Mouse (Mus musculus): ENCODE data around the gene Dag1.
A peak's percentile ranks its signal among the peaks of the same experiment; 100 is the strongest.
"Not testable (repeated sequence)": the region's sequence is repeated elsewhere in the genome, so short reads cannot be mapped to it uniquely, and the experiment has no call there.

Gene Dag1

DNA sequence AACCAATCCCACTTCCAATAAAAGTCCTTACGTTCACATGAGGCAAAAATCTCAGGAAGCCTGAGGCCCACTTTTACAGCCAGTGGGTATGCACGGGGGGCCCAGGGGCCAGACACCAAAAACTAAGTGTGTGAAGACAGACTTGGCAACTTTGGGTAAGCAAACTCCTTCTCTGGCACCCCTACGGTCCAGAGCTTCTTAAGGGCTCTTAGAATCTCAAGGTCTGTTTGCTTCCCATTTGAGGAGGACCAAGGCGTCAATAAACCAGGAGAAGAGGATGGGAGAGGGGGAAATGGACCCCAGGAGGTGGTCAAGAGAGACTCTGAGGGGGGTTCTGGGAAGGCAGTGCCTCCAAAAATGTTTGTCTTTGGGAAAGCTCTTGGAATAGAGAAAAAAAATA, 9.7 kb upstream of the Dag1 start:
- no peak for DNase-seq

DNA sequence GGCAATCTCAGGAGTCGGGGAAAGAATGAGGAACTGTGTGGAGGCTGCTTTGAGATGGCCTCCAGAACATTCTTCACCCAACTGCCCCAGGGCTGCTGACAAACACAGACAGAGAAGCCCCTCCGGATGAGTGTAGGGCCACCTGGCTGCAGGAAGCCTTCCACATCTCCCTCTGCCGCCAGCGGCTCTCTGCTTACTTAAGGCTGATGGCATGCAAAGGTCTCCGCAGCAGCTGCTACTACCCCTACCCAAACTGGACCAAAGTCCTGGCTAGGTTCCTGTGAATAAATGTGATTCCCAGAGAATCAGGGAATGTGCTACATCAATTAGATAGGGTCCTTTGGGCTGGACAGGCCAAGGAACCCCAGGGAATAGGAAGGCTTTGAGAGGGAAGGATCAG, 8.9 kb upstream of the Dag1 start:
- DNase-seq: no peak

DNA sequence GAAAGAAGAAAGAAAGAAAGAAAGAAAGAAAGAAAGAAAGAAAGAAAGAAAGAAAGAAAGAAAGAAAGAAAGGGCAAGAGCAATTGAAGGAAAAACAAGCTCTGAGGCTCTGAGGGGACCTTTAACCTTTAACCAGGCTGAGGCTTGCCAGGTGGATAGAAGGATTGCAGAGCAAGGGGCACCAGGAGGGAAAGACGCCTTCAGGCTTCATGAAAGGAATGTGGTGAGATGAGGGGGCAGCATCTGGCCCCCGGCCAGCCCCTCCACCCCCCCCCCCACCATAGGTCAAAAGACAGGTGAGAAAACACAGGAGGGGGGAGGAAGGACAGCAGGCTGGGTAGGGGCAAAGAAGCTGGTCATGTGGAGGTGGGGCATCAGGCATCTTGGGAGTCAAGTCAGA, 8.2 kb upstream of the Dag1 start:
- DNase-seq: no peak

DNA sequence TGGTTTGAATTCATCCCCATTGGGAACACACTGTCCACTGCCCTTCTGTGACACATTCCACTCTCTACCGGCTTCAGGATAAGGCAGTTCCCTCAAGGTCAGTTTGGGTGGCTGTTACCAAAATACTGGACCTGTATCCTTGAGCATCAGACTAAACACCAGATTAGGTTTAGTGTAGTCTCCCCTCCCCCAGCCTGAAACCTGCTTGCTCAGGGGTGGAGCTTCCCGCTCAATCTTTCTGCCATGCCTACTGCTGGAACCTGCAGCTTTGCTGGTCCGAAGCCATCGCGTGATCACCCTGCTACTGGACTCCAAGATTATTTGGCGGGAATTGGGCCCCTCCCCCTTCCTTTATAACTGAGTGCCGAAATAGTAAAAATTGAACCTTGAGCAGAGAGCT, 4.9 kb upstream of the Dag1 start:
- DNase-seq: not testable (repeated sequence)

DNA sequence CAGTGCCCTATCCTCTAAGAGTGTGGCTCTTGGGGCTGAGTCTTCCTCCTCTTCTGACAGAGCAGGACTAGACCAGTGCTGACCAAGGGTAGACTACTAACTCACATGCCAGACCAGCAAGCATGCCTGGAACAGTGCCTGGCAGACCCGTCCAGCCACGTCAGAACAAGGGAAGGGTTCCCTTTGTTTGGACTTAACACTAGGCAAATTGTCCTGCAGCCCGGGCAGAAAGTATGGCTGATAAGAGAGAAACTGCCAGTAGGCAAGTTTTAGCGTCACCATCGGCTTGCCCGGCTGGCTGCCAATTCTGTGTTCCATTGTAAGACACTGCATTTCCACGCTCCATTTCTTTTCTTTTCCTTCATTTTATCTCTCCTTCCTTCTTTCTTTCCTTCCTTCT, 3.9 kb upstream of the Dag1 start:
- no peak for DNase-seq

DNA sequence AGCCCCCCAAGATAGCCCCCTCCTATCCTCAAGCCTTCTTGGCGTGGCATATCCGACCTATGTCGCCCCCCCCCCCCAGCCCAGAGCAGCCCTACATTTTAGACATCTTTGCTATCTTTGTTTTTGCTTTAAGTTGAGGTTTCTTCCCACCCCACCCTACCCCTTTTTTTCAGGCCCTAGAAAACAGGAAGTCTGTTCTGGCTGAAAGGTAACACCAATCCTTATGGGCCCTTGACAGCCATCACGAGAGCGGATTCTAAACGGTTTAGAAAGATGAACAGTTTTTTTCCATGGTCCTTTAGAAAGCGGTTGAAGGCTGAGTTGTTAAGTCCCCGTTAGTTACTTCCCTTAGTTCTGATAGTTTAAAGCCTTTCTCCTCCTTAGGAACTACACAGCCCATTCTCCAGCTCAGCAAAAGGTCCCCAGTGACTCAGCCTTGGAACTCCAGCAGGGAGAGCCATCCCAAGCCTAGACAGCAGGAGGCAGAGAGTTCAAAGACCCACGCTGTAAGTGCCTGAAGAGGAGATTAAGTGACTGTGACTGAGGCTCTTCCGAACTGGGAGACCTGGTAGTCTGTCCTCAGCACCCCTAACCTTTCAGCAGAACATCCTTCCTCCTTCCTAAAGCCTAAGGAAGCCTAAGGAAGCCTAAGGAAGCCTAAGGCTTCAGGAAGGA, 2.6 kb upstream of the Dag1 start:
- DNase-seq: peak; percentile 21 to 35

DNA sequence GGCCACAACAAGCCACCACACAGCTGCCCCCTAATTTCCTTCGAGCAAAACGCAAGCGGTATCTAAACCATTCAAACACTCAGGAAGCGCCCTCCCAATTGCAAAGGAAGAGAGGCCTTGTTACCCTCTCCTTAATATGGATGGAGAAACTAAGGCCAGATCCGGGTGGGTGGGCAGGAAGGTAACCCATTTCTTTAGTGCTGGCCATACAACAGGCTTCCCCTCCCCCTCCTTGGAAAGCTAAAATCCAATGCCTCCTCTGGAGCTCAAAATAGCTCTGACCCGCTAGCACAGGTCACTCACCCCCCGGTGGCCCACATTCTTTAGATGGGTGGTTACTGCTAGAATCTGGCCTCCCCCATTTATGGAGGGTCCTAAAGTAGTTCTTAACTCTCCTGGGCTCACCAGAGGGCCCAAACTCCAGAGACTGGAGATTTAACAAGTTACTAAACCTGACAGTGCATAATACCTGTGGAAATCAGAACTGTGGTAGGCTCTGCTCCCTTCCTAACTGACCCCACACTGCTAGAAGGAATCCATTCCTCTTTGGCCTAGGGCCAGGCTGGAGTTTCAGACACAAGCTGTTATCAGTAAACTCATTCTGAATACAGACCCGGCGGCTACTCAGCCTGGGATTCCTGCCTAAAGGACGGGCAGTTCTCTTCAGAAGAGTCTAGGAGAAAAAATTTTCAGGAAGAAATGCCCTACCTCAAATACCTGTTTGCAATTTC, 598 bp upstream of the Dag1 start:
- DNase-seq: no peak

DNA sequence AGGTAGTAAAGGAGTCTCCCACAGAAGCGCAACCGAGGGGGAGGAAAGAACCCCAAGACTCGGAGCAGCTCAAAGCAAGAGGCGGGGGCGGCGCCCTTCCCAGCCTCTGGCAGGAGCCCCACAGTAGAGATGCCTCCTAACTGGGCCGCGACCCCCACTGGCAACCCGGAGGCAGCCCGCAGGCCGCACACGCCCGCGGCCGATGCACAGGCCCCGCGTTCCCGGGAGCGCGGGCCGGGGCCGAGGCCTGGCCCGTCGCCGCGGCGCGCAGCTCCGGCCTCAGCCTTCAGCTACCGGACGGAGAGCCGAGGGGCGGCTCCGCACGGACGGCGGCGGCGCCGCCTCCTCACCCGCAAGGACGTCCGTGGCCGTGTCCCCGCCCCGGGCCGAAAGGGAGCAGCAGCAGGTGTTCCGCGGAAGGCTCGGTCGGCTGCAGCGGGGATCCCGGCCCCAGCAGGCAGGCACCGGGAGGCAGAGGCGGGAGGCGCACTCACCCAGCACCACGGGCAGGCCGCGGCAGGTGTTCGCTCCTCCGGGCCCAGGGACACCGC, 552 bp downstream of the Dag1 start:
- DNase-seq: no peak

DNA sequence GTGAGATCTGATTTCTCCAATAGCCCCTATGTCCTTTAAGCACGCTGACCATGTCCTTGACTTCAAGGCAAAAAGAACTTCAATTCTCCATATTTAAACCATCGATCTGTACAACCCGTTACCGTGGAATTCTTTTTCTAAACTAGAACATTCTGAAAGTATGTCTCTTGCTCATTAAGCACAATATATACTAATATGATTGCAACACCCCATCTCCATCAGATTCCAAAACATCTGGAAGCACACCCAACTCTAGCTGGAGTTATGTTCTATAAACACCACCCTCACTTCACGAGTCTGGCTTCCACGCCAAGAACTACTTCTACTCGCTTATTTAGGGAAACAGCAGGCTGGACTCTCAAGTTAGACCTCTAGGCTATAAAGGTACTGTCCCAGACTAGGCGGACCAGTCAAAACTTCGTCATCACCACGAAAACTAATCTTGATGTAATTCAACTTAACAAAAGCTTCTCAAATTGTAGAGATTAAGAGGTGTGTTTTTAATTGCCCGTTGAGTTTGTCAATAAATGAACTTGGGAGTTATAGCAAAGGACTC, 1.2 kb downstream of the Dag1 start:
- DNase-seq: peak in 1 of 2 experiments; percentile 19

DNA sequence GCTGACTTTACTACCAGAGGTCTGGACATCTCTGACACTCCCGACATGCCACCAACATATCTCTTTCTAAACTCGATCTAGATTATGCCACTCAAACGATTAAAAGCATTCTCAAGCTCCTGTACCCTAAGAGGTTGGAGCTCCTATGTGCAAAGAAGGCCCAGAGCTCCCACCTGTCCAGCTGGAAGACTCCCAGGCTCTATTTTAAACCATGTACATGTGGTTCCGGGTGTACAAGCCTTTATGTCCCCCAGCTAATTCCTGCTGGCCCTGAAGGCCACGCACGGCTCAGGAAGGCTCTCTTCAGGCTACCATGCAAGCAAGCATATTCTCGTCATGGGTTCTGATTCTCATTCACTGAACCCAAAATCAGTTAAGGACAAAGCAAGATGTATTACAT, 1.9 kb downstream of the Dag1 start:
- DNase-seq: no peak

DNA sequence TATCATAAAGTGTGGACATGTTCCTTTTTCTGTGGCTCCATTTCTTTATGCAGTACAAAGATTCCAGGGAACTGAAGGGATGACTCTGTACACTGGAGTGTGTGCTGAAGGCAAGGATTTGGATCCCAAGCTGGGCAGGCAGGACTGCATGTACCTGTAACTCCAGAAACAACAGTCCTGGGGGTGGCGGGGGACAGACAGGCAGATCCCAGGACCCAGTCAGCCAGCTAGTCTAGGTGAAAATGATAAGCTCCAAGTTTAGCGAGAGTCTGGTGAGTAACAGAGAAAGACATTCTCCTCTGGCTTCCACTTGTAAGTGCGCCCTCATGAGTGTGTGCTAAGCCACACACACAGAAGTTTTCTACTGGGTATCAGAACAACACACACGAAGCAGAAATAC, 3.2 kb downstream of the Dag1 start:
- DNase-seq: no peak

DNA sequence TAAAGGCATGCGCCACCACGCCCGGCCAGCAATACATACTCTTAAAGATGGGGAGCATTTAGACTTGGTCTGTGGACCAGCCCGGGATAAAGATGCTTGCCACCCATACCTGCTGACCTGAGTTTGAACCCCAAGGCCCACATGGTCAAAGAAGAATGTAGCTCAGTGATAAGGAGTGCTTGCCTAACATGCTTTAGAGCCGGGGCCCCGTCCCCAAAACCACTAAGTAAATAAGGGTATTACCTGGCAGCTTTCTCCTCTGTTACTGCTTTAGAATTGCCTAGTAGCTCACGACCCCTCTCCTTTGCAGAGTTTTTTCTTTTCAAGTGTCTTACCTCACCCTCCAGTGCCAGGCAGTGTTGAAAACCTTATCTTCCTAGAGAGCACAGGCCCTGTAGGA, 11.0 kb downstream of the Dag1 start:
- no peak for DNase-seq

DNA sequence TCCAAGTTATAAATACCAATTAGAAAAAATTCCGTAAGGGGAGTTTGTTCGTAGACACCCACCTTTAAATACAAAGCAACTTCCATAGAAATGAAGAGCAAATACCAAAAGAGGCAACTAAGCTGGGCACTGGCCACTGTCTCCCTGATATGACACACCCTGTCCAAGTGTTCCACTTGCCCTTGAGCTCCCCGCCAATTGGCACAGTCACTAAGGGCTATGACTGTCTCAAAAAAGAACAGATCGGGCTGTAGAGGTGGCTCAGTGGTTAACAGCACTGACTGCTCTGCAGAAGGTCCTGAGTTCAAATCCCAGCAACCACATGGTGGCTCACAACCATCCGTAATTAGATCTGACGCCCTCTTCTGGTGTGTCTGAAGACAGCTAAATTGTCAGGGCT, 11.9 kb downstream of the Dag1 start:
- no peak for DNase-seq

DNA sequence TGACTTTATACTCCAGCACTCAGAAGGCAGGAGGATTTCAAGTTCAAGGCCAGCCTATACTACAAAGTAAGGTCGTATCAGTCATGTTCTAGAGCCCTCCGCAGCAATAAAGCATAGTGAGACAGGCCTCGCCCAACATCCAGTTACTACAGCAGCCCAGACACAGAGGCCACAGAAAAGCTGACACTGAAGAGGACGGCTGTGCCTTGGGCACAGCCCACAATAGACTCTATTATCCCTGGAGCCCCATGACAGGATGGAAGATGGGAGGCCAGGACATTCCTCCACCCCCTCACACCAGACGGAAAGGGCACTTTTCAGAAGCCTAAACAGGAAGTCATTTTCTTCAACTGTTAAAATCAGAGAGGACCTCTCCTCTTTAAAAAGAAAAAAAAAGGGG, 14.8 kb downstream of the Dag1 start:
- DNase-seq: no peak

DNA sequence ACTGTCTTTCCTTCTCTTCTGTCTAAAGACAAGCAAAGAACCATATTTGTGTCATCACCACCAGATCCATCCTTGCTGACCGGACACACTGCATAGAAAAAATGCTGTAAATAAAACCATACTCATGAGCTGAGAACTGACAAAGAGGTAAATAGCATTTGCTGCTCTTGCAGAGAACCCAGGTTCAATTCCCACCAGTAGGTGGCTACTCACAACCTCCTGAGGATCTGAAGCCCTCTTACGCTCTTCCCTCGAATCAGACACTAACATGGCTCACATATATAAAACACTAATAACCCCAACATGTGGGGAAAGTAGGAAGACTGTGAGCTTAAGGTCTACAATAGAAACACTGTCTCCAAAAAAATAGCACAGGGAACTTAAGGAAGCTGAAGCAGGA, 18.8 kb downstream of the Dag1 start:
- DNase-seq: no peak

DNA sequence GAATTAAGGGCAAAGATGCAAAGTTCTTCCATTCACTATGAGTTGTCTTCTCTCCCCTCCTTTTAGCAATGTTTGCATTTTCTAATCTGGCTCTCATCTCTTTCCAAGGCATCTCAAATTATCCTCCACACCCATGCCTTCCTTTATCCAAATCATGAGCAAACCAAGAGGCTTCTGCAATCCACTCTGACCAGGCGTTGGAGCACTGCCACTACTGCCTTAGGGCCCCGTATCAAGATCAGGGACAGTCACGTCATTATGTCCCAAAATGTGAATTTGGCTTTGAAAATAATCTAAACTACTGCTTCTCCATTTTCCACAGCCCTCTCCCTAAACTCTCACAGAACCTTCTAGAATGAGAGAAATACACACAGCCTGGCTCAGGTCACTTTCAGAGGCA, 19.2 kb downstream of the Dag1 start:
- DNase-seq: no peak

DNA sequence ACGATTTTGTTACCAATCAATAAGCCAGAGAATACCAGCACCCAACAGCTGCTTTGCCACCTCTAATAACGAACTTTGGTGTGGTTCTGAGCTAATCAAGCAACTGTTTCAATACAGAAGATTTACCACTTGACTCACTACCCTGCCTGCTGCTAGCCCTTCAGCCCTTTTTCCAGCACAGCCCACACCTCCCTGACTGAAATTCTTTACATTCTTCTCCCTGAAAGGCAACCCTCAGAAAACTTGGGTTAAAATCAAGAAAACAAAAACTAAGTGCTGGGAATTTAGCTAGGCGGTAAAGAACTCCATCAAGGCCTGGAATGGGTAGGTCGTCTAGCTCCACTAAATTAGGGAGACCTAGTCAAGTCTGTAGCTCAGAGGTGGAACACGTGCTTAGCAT, 23.8 kb downstream of the Dag1 start:
- no peak for DNase-seq

DNA sequence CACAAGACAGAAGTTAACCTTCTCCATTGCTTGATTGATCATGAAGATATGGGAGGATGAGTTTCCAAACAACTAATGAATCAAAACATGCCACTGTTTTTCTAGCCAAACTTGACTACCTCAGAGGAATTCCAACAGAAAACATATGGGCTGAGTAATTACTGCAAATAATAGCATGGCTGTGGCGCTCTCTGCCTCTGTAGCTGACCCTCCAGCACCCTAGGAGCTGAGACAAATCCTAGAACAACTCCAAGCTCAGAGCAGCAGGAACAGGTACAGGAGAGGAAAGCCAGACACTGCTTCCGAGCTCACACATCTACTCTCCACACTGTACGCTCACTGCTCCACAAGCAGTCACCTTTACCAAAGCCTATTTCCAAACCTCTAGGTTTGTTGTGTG, 24.9 kb downstream of the Dag1 start:
- no peak for DNase-seq

DNA sequence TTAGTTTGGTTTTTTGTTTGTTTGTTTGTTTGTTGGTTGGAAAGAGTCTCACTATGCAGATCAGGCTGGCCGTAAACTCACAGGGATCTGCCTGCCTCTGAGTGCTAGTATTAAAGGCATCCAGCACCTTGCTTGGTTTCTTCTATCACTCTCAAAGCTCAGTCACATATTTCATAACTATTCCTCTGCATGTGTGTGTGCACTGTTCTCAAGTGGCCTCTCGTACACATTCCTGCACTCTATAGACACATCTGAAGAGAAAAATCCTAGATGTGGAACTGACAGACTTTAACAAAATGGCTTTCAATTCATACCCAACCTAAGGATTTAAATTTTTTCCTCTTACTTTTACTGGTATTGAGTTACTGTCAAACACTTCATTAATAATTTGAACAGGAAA, 25.4 kb downstream of the Dag1 start:
- DNase-seq: no peak

DNA sequence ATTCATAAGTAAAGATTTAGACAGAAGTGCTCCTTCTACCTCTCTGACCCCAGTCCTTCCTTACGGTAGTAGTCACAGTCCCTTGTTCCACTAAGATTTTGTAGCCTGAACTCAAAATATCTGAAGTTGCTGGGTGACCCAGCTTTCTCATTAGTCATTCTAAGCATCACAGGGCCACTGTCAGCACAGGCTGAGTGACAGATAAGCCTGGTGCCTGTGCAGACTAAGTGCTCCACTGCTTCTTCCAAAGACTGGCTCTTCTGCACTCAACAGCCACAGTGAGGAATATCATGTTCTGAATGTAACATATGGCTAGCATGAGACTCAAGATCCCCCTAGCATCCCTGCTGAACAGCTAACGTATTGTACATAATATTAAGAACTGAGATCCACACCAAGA, 29.1 kb downstream of the Dag1 start:
- DNase-seq: no peak

DNA sequence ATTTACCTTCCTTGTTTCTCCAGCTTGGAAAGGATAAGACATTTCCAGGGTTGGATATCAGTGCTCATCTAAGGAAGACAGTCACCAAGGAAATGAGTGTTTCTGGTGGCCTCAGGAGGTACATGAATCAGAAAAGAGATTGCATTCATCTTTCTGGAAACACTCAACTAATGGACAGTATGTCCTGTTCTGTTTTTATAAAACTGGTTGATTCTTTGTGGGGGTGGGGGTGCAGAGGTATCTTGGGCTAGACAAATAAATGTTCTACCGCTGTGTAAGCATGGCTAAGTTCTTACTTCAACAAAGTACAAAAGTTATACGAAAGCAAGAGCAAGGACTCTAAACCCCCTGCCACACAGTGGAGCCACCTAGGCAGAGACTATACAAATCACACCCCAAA, 30.9 kb downstream of the Dag1 start:
- DNase-seq: no peak

DNA sequence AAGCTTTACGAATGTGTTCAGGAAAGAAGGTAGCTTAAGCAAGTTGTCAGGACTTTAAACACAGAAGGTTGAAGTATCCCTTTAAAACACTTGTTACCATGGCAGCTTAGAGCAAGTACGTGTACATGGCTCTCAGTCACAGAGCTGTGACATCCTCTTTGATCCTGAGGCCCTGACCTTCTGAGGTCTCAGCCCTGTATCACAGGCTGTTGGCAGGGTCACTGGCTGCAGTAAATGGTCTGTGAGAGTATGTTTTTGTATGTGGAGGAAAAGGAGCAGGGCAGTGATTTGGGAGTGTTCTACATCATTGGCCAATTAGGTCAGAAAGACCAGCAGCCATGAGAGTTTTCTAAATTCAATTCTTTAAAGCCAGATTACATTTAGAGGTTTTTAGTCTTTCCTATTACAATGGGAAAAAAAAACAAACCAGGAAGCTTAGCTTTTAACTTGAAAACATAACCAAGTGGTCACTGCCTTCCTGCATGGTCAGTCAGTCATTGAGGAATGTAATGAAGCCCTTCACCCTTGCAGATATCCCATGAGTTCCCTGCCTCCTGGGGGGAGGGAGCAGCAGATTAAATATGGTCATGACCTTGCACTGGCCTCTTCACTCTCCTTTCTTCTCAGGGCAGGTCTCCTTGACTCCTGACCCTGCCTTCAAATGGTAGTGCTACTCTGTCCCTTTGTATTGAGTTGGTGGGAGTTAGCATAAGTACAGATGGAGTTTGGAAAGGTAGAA, 35.7 kb downstream of the Dag1 start:
- DNase-seq: no peak

DNA sequence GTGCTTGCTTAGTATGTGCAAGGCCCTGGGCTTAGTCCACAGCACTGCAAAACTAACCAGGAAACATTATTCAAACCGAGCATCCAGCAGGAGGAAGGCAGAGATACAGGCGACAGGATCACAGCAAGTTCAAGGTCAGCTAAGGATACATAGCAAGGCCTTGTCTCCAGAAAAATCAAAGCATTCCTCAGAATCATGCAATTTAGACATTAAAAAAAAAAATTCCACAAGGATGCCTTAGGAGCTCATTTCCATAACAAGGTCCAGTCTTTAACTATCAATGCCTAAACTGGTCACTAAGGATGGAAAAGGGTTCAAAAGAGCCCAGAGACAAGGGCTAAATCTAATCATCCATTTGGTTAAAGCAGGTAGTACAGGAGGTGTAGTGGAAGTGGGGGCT, 38.6 kb downstream of the Dag1 start:
- DNase-seq: no peak

DNA sequence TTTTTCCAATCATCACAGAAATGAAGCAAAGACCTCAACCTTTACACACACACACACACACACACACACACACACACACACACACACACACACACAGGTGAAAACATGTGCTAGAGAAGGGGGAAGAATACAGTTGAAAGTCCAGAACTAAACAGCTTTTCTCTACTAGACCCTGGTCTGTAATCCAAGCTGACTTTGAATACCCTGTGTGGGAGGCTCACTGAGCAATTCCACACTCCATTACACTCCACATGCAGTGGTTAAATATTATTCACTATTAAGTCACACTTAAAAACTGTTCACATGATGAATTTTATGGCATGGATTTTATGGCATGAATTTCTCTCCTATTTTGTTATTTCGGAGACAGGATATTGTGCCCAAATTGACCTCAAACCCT, 40.1 kb downstream of the Dag1 start:
- no peak for DNase-seq
